Mouse (Mus musculus) G1E (cell line): ENCODE data around the gene Magt1. TPM values are rescaled to one million over a fixed set of nuclear protein-coding genes. Genes with fewer than 3 reads are reported as not detected.

Experiments
- ATAC-seq: 2 replicates; pipeline ENCODE4 v1.8.0; 2016; ENCODE audit warnings: mild to moderate bottlenecking; ENCODE audit not compliant: insufficient number of reproducible peaks, poor library complexity, low FRiP score, severe bottlenecking; ENCODE audit errors: extremely low read depth
- DNase-seq: peaks from one replicate; pipeline ENCODE4 v3.0.0; 2012; ENCODE audit warnings: low spot score
- H3K27me3 ChIP-seq: 2 replicates; pipeline ENCODE4 v1.6.1; 2012; ENCODE audit warnings: mild to moderate bottlenecking, low read length, inconsistent platforms; ENCODE audit not compliant: insufficient read depth
- H3K36me3 ChIP-seq: replicated peaks from 2 replicates; pipeline ENCODE3; 2012; ENCODE audit warnings: mild to moderate bottlenecking, inconsistent platforms
- H3K4me1 ChIP-seq: 2 replicates; pipeline ENCODE4 v1.6.1; 2012; ENCODE audit warnings: low read depth, low read length, inconsistent platforms, mixed read lengths; ENCODE audit not compliant: insufficient read depth
- H3K4me3 ChIP-seq: 2 replicates; pipeline ENCODE4 v1.5.1; 2012; ENCODE audit warnings: low read depth, mild to moderate bottlenecking, inconsistent platforms, low read length, moderate library complexity, mixed read lengths
- H3K9me3 ChIP-seq: replicated peaks from 2 replicates; pipeline ENCODE4 v1.6.1; 2012; ENCODE audit warnings: inconsistent platforms
- CTCF ChIP-seq: IDR thresholded peaks from 2 replicates; pipeline ENCODE4 v1.5.1; 2012; ENCODE audit warnings: low read depth, low read length, inconsistent platforms, mixed read lengths
- GATA1 ChIP-seq: IDR thresholded peaks from 2 replicates; pipeline ENCODE4 v1.6.1; 2012; ENCODE audit warnings: borderline replicate concordance, low read length, inconsistent platforms, mixed read lengths
- GATA2 ChIP-seq: IDR thresholded peaks from 2 replicates; pipeline ENCODE4 v1.6.1; 2012; ENCODE audit warnings: low read depth, low read length, inconsistent platforms, borderline replicate concordance
- POLR2AphosphoS5 ChIP-seq: IDR thresholded peaks from 2 replicates; pipeline ENCODE4 v1.6.1; 2012; ENCODE audit warnings: low read depth, low read length, inconsistent platforms; ENCODE audit not compliant: insufficient replicate concordance
- TAL1 ChIP-seq: conservative IDR thresholded peaks from 2 replicates; pipeline ENCODE4 v1.6.1; 2012; ENCODE audit warnings: low read depth, low read length, inconsistent platforms, mixed read lengths
- polyA plus RNA-seq: library from polyadenylated mRNA; stranded (reverse); fragments of >175 nt; gene quantifications from 2 replicates; pipeline ENCODE4 v1.2.3, GENCODE M21; 2012
- total RNA-seq, 2 experiments: library from RNA; stranded (forward) in 1 of 2; stranded (reverse) in 1 of 2; fragments of 200-1000 nt in 1 of 2; fragments of >200 nt in 1 of 2; fragmentation: Nextera tagmentation in 1 of 2; gene quantifications; 2 replicates each; pipeline ENCODE4 v1.2.3; 2014 to 2017

Gene Magt1
- total RNA-seq (2014; fragmentation: Nextera tagmentation) (53.4 and 58.1 TPM in 2 replicates), total RNA-seq (2017) (71.6 and 75.9 TPM in 2 replicates), polyA plus RNA-seq (3.3 and 3.4 TPM in 2 replicates)

GRCm38 (mm10) chrX:106011465-106012159 lies at the start of gene Magt1:
Gene Magt1, minus strand, starts transcription at chrX:106011906.
- H3K4me1 ChIP-seq, result peaks cover 22% of the 10 kb centered on the region
- H3K4me3 ChIP-seq, result peak within 1 kb of the TSS; percentile 76
- no peaks in the 10 kb centered on the region for H3K27me3 ChIP-seq
- no peak for TF ChIP-seq GATA1
- TF ChIP-seq TAL1, result no peak
- no peak for TF ChIP-seq GATA2
- TF ChIP-seq POLR2AphosphoS5, result no peak
- TF ChIP-seq CTCF, result no peak
- DNase-seq (peak; percentile 57), ATAC-seq (peak; percentile 82)
- peaks cover 6% of the 10 kb centered on the region for H3K36me3 ChIP-seq
- no peaks in the 10 kb centered on the region for H3K9me3 ChIP-seq

- Histone ChIP-seq H3K4me1 (peaks cover 34% of the 10 kb centered on the region), H3K4me3 (no peak overlapping the region), H3K27me3 (no peaks in the 10 kb centered on the region), H3K9me3 (no peaks in the 10 kb centered on the region), H3K36me3 (peaks cover 7% of the 10 kb centered on the region)
- no peak for ATAC-seq
- DNase-seq, result no peak
- TF ChIP-seq CTCF (no peak), GATA2 (no peak), TAL1 (no peak), POLR2AphosphoS5 (no peak), GATA1 (no peak)
Measured at GRCm38 (mm10) chrX:106048191-106048590, 36.5 kb upstream of the Magt1 start.

GRCm38 (mm10) chrX:106045928-106046327 lies 34.2 kb upstream of the Magt1 start:
- TF ChIP-seq CTCF (no peak), GATA2 (no peak), TAL1 (no peak), POLR2AphosphoS5 (no peak), GATA1 (no peak)
- ATAC-seq, result no peak

GRCm38 (mm10) chrX:106045455-106045854 lies 33.7 kb upstream of the Magt1 start:
- H3K9me3 ChIP-seq, result no peaks in the 10 kb centered on the region
- ATAC-seq (no peak), DNase-seq (no peak)
- no peaks in the 10 kb centered on the region for H3K27me3 ChIP-seq
- no peak for TF ChIP-seq POLR2AphosphoS5
- no peak for TF ChIP-seq CTCF
- no peak for TF ChIP-seq TAL1
- TF ChIP-seq GATA1, result no peak
- TF ChIP-seq GATA2, result no peak
- peaks cover 44% of the 10 kb centered on the region for H3K4me1 ChIP-seq
- H3K36me3 ChIP-seq, result no peaks in the 10 kb centered on the region
- H3K4me3 ChIP-seq, result no peak overlapping the region

More at GRCm38 (mm10) chrX:106045928-106046327, 34.2 kb upstream of the Magt1 start:
- no peak for DNase-seq
- H3K27me3 ChIP-seq, result no peaks in the 10 kb centered on the region
- peaks cover 41% of the 10 kb centered on the region for H3K4me1 ChIP-seq
- H3K4me3 ChIP-seq, result no peak overlapping the region
- H3K9me3 ChIP-seq, result no peaks in the 10 kb centered on the region
- H3K36me3 ChIP-seq, result peaks cover 2% of the 10 kb centered on the region

- DNase-seq, result peak; percentile 4
- Histone ChIP-seq H3K36me3 (peaks cover 2% of the 10 kb centered on the region), H3K9me3 (no peaks in the 10 kb centered on the region), H3K4me3 (no peak overlapping the region; the same call in 1 of the 2 replicates), H3K4me1 (peaks cover 50% of the 10 kb centered on the region), H3K27me3 (no peaks in the 10 kb centered on the region)
- TF ChIP-seq TAL1 (peak; percentile 91), POLR2AphosphoS5 (no peak)
- ATAC-seq, result peak; percentile 84
Measured at GRCm38 (mm10) chrX:106043863-106044617, 32.3 kb upstream of the Magt1 start.

- DNase-seq, result no peak
Measured at GRCm38 (mm10) chrX:106037185-106037752, 25.6 kb upstream of the Magt1 start.

More at GRCm38 (mm10) chrX:106037185-106037752, 25.6 kb upstream of the Magt1 start:
- H3K9me3 ChIP-seq, result no peaks in the 10 kb centered on the region
- peaks cover 10% of the 10 kb centered on the region for H3K36me3 ChIP-seq
- H3K27me3 ChIP-seq, result no peaks in the 10 kb centered on the region
- peaks cover 46% of the 10 kb centered on the region for H3K4me1 ChIP-seq
- TF ChIP-seq TAL1 (no peak), CTCF (no peak), GATA1 (no peak), POLR2AphosphoS5 (no peak), GATA2 (no peak)
- no peak for ATAC-seq
- H3K4me3 ChIP-seq, result no peak overlapping the region
